9 mouse cellular contexts compared by ENCODE assay signal in the genomic region with DNA sequence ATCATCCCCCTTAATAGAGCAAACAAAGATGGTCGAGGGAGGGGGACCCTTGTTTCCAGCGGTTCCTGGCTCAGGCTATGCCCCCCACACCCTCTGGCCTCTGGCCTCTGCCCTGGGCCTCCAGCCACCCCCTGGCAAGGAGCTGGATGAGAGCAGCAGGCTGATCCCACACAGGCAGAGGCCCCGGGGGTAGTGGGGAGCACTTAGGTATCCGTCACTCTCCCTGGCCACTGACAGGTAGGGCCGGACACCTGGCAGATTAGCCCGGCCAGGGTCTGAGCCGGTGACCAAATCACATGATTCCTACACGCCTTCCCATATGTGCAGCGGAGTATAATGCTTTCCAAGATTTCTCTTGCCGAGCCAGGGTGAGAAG. TPM values are rescaled to one million over a fixed set of nuclear protein-coding genes. Genes with fewer than 3 reads are reported as not detected.
A peak's percentile ranks its signal among the peaks of the same experiment; 100 is the strongest.
DNase-seq lines count a peak whose midpoint lies in the region; ATAC-seq and TF ChIP-seq lines count a peak whose summit lies in the region.
"Had no signal": no experiment of that assay in that cellular context is flagged by ENCODE, and none has a peak within 500 bp of the region (broad histone marks: within the 10 kb centered on the region; RNA-seq: fewer than 3 reads in every experiment).

No protein-coding gene starts in this region.

- DNase-seq in heart, adult 8-10 months (ENCODE audit: low spot score): no peak
- DNase-seq in ES-E14 (ENCODE audit: low read depth, low spot score): no peak
- DNase-seq in hindbrain, embryonic 11.5 days (ENCODE audit: low spot score): no peak
- no peak for DNase-seq in midbrain, embryonic 10.5 days (ENCODE audit: low spot score)
- no peak for DNase-seq in right cerebral cortex, postnatal 10 days (ENCODE audit: low spot score in 2 of 2)
- no peak for DNase-seq in right cerebral cortex, postnatal 25 days
- DNase-seq in urinary bladder, postnatal 4 days (ENCODE audit: low spot score in 2 of 2): no peak

- H3K4me1 ChIP-seq in heart, embryonic 14.5 days (ENCODE audit: control insufficient read depth in 2 of 2, insufficient read depth in 2 of 2, low read length in 2 of 2): peaks cover 7 to 21% of the 10 kb centered on the region in 2 experiments
- H3K4me1 ChIP-seq in ES-E14 (ENCODE audit: control insufficient read depth in 2 of 2, insufficient read depth in 2 of 2, low read length in 2 of 2, poor library complexity in 1 of 2): peaks cover 9 to 35% of the 10 kb centered on the region in 2 experiments
- no peaks in the 10 kb centered on the region for H3K4me1 ChIP-seq in hindbrain, embryonic 11.5 days (replicated peaks; ENCODE audit: control insufficient read depth, insufficient read depth, low read length)
- peaks cover 30% of the 10 kb centered on the region for H3K4me1 ChIP-seq in midbrain, embryonic 10.5 days

- H3K9me3 ChIP-seq in heart, embryonic 14.5 days (ENCODE audit: control insufficient read depth, low read length): no peaks in the 10 kb centered on the region
- H3K9me3 ChIP-seq in ES-E14 (ENCODE audit: control insufficient read depth, insufficient read depth, low read depth, low read length): no peaks in the 10 kb centered on the region
- no peaks in the 10 kb centered on the region for H3K9me3 ChIP-seq in hindbrain, embryonic 11.5 days (ENCODE audit: control insufficient read depth, low read length)
- no peaks in the 10 kb centered on the region for H3K9me3 ChIP-seq in midbrain, embryonic 10.5 days (replicated peaks)

- 72% methylated on average over 10 of the region's 10 CpGs for WGBS in heart, embryonic 14.5 days
- WGBS in hindbrain, embryonic 11.5 days: 40% methylated on average over 10 of the region's 10 CpGs
- 45% methylated on average over 10 of the region's 10 CpGs for WGBS in midbrain, embryonic 10.5 days

- H3K36me3 ChIP-seq in heart, embryonic 14.5 days (ENCODE audit: control insufficient read depth, insufficient read depth, low read length): no peaks in the 10 kb centered on the region
- no peaks in the 10 kb centered on the region for H3K36me3 ChIP-seq in ES-E14 (ENCODE audit: control insufficient read depth, insufficient read depth, low read length, poor library complexity, severe bottlenecking)
- no peaks in the 10 kb centered on the region for H3K36me3 ChIP-seq in hindbrain, embryonic 11.5 days (ENCODE audit: control insufficient read depth, insufficient read depth, low read length)
- no peaks in the 10 kb centered on the region for H3K36me3 ChIP-seq in midbrain, embryonic 10.5 days

- ATAC-seq in heart, embryonic 14.5 days (ENCODE audit: insufficient number of reproducible peaks, insufficient read depth, low FRiP score, low read depth): 0 out of 2 replicates have a peak, but pooled peaks have one; percentile 3
- peak; percentile 34 for ATAC-seq in hindbrain, embryonic 11.5 days (ENCODE audit: low FRiP score)
- ATAC-seq: inflammation-experienced regulatory T-cells, adult 6 months had no signal

- peak overlapping the region in 1 of 2 experiments; percentile 56; a peak in 3 of 4 replicates for H3K4me3 ChIP-seq in heart, embryonic 14.5 days (ENCODE audit: control insufficient read depth in 1 of 2, insufficient read depth in 1 of 2, low read depth in 1 of 2, low read length in 2 of 2)
- H3K4me3 ChIP-seq in ES-E14 (ENCODE audit: insufficient read depth in 1 of 2, low read depth in 1 of 2, low read length in 2 of 2, poor library complexity in 1 of 2, severe bottlenecking in 1 of 2): peak overlapping the region; percentile 80 to 90
- peak overlapping the region; percentile 47 for H3K4me3 ChIP-seq in hindbrain, embryonic 11.5 days (ENCODE audit: low read depth, low read length)
- H3K4me3 ChIP-seq in midbrain, embryonic 10.5 days: peak overlapping the region; percentile 66

- 0 out of 2 replicates have a peak, but pooled peaks cover 3% of the 10 kb centered on the region for H3K27me3 ChIP-seq in heart, embryonic 14.5 days (ENCODE audit: control insufficient read depth, insufficient read depth, low read length)
- H3K27me3 ChIP-seq in hindbrain, embryonic 11.5 days (ENCODE audit: control insufficient read depth, insufficient read depth, low read length): peaks cover 7% of the 10 kb centered on the region
- peaks cover 57% of the 10 kb centered on the region for H3K27me3 ChIP-seq in midbrain, embryonic 10.5 days (ENCODE audit: low read depth, poor library complexity, severe bottlenecking)

- H3K4me2 ChIP-seq in heart, embryonic 14.5 days (ENCODE audit: low read length): peak overlapping the region; percentile 93
- H3K4me2 ChIP-seq in hindbrain, embryonic 11.5 days (replicated peaks; ENCODE audit: low read depth, low read length): peak overlapping the region; percentile 80

- no peak overlapping the region for H3K27ac ChIP-seq in heart, embryonic 14.5 days (replicated peaks in 1 of 2; ENCODE audit: control insufficient read depth in 1 of 2, insufficient read depth in 1 of 2, low read depth in 2 of 2, low read length in 2 of 2)
- H3K27ac ChIP-seq in ES-E14 (ENCODE audit: insufficient read depth, low read depth, low read length, poor library complexity, severe bottlenecking): no peak overlapping the region
- no peak overlapping the region for H3K27ac ChIP-seq in hindbrain, embryonic 11.5 days (ENCODE audit: low read depth, low read length)
- peak overlapping the region; percentile 72; the same call in 1 of the 2 replicates for H3K27ac ChIP-seq in midbrain, embryonic 10.5 days (replicated peaks)

- in situ Hi-C loops in ES-E14 (cut with MboI; ENCODE audit: low sequenced_read_pairs in 2 of 2, unreplicated experiment in 2 of 2): no loop called here

- peak overlapping the region; percentile 65 for H3K9ac ChIP-seq in heart, embryonic 14.5 days (ENCODE audit: low read length)
- no peak overlapping the region for H3K9ac ChIP-seq in ES-E14 (ENCODE audit: insufficient read depth, low read depth, low read length, poor library complexity, severe bottlenecking)
- peak overlapping the region; percentile 44; the same call in 1 of the 2 replicates for H3K9ac ChIP-seq in hindbrain, embryonic 11.5 days (ENCODE audit: low read depth, low read length)

TF ChIP-seq in ES-E14, 5 proteins besides CTCF, POLR2A, EP300 and RAD21:
- no peak for TF ChIP-seq MAFK (IDR thresholded peaks at IDR 0.05; ENCODE audit: insufficient read depth, low read depth, low read length)
- TF ChIP-seq ZNF384 (IDR thresholded peaks at IDR 0.05; ENCODE audit: low read depth, low read length): no peak
- TF ChIP-seq CHD2 (IDR thresholded peaks at IDR 0.05; ENCODE audit: low read depth, low read length): no peak
- no peak for TF ChIP-seq ZC3H11A (IDR thresholded peaks at IDR 0.05; ENCODE audit: borderline replicate concordance, low read depth, low read length)
- no peak for TF ChIP-seq HCFC1 (IDR thresholded peaks at IDR 0.05; ENCODE audit: borderline replicate concordance, insufficient read depth, low read length)

RNA-seq across cellular contexts. Expression of a gene that starts 5.7 kb away (rescaled TPM):
- polyA plus RNA-seq in heart, embryonic 14.5 days (2014; fragmentation: Nextera tagmentation; extraction: Ambion mirVana): 11.2 and 15.1 TPM in 2 replicates
- total RNA-seq in heart, adult 8-10 months (2022): 1 to 10 TPM; 2.5 to 4.3 (median 3.1) TPM
- total RNA-seq in ES-E14 (2012; rRNA removed): 7.3 and 11.6 TPM in 2 replicates
- 12.1 and 13.9 TPM in 2 replicates for polyA plus RNA-seq in hindbrain, embryonic 11.5 days (2014; fragmentation: Nextera tagmentation; extraction: Ambion mirVana)
- polyA plus RNA-seq in midbrain, embryonic 10.5 days (2016; fragmentation: Nextera tagmentation; extraction: Ambion mirVana): 14.7 and 17.1 TPM in 2 replicates

RNA-seq across cellular contexts. Expression of a gene that starts 56.2 kb away (rescaled TPM):
- 3.2 and 3.8 TPM in 2 replicates for polyA plus RNA-seq in heart, embryonic 14.5 days (2014; fragmentation: Nextera tagmentation; extraction: Ambion mirVana)
- 1 to 10 TPM in 2 of 4 experiments, under 1 TPM in 2; 0.83 to 1.3 (median 1.0) TPM for total RNA-seq in heart, adult 8-10 months (2022)
- 11.6 and 14.1 TPM in 2 replicates for total RNA-seq in ES-E14 (2012; rRNA removed)
- polyA plus RNA-seq in hindbrain, embryonic 11.5 days (2014; fragmentation: Nextera tagmentation; extraction: Ambion mirVana): 2.3 and 2.9 TPM in 2 replicates
- polyA plus RNA-seq in midbrain, embryonic 10.5 days (2016; fragmentation: Nextera tagmentation; extraction: Ambion mirVana): 1.5 and 1.7 TPM in 2 replicates
